Mouse (Mus musculus) limb, embryonic 13.5 days (tissue): ENCODE measurements around the gene Adamts9. TPM values are rescaled to one million over a fixed set of nuclear protein-coding genes. Genes with fewer than 3 reads are reported as not detected.

Experiments
- ATAC-seq: fragments of 200-750 bp; cut with Nextera tagmentation; 2 replicates; pipeline ENCODE4 v1.8.0; 2017; ENCODE audit warnings: low read depth, moderate number of reproducible peaks, moderate TSS enrichment; ENCODE audit not compliant: low FRiP score
- H3K27ac ChIP-seq: fragments of 300-500 bp; sonication (generic); 2 replicates; pipeline ENCODE4 v1.5.1; 2015; ENCODE audit warnings: inconsistent platforms, mild to moderate bottlenecking, moderate library complexity
- H3K27me3 ChIP-seq: fragments of 300-500 bp; sonication (generic); 2 replicates; pipeline ENCODE4 v1.6.1; 2015; ENCODE audit warnings: mild to moderate bottlenecking, inconsistent platforms
- H3K36me3 ChIP-seq: fragments of 300-500 bp; sonication (generic); 2 replicates; pipeline ENCODE4 v1.6.1; 2015; ENCODE audit warnings: inconsistent platforms, mild to moderate bottlenecking, moderate library complexity
- H3K4me1 ChIP-seq: fragments of 300-500 bp; sonication (generic); 2 replicates; pipeline ENCODE4 v1.6.1; 2015; ENCODE audit warnings: inconsistent platforms
- H3K4me2 ChIP-seq: fragments of 300-500 bp; sonication (generic); replicated peaks from 2 replicates; pipeline ENCODE4 v1.6.1; 2015; ENCODE audit warnings: inconsistent platforms, mild to moderate bottlenecking, moderate library complexity
- H3K4me3 ChIP-seq: fragments of 300-500 bp; sonication (generic); 2 replicates; pipeline ENCODE4 v1.5.1; 2015; ENCODE audit warnings: moderate library complexity, mild to moderate bottlenecking, inconsistent platforms
- H3K9ac ChIP-seq: fragments of 300-500 bp; sonication (generic); 2 replicates; pipeline ENCODE4 v1.6.1; 2015; ENCODE audit warnings: mild to moderate bottlenecking, inconsistent platforms
- H3K9me3 ChIP-seq: fragments of 300-500 bp; sonication (generic); 2 replicates; pipeline ENCODE4 v1.6.1; 2016; ENCODE audit warnings: inconsistent platforms
- WGBS: fragments of 180-500 bp; shearing (Covaris S2); methylation state at CpG from one replicate; pipeline ENCODE4 v1.1.7; 2015; 5-methylcytosine and 5-hydroxymethylcytosine counted together
- polyA plus RNA-seq: library from polyadenylated mRNA; unstranded; fragments of >200 nt; fragmentation: Nextera tagmentation; extraction: Ambion mirVana; gene quantifications from 2 replicates; pipeline ENCODE4 v1.2.1, GENCODE M21; 2015

Adamts9 gene
- polyA plus RNA-seq, 1 experiment from 2014 or later, result 11.6 TPM

- H3K4me1 ChIP-seq, result peaks cover 10% of the 10 kb centered on the region
- H3K9me3 ChIP-seq, result no peaks in the 10 kb centered on the region
- H3K27me3 ChIP-seq, result no peaks in the 10 kb centered on the region
- H3K4me3 ChIP-seq, result no peak within 1 kb of the TSS
- H3K36me3 ChIP-seq, result peaks cover 16% of the 10 kb centered on the region
- no peak for ATAC-seq
- WGBS, result 24% methylated on average over 8 of the region's 8 CpGs
- H3K4me2 ChIP-seq, result peak within 1 kb of the TSS; percentile 21; the same call in 1 of the 2 replicates
- no peak within 1 kb of the TSS for H3K9ac ChIP-seq
- no peak within 1 kb of the TSS for H3K27ac ChIP-seq
These were observed 127.0 kb downstream of the Adamts9 start, which contains the start of gene A730049H05Rik for GRCm38 (mm10) chr6:92816311-92816751. A730049H05Rik (plus strand) TSS chr6:92816478.

GRCm38 (mm10) chr6:92812702-92813370 is 130.5 kb downstream of the Adamts9 start:
- ATAC-seq, result no peak
- Histone ChIP-seq H3K27ac (no peak overlapping the region), H3K4me3 (no peak overlapping the region), H3K4me1 (peaks cover 10% of the 10 kb centered on the region), H3K9me3 (no peaks in the 10 kb centered on the region), H3K36me3 (peaks cover 31% of the 10 kb centered on the region), H3K27me3 (no peaks in the 10 kb centered on the region), H3K9ac (no peak overlapping the region), H3K4me2 (no peak overlapping the region)
- 80% methylated on average over 2 of the region's 2 CpGs for WGBS

- Histone ChIP-seq H3K36me3 (peaks cover 38% of the 10 kb centered on the region), H3K27me3 (no peaks in the 10 kb centered on the region), H3K4me3 (no peak overlapping the region), H3K27ac (no peak overlapping the region), H3K9me3 (no peaks in the 10 kb centered on the region), H3K4me2 (no peak overlapping the region), H3K9ac (no peak overlapping the region), H3K4me1 (peaks cover 6% of the 10 kb centered on the region)
- ATAC-seq, result no peak
These were observed 131.7 kb downstream of the Adamts9 start for GRCm38 (mm10) chr6:92811566-92811965.

- H3K9ac ChIP-seq, result no peak overlapping the region
- H3K4me3 ChIP-seq, result no peak overlapping the region
- ATAC-seq, result no peak
- no peaks in the 10 kb centered on the region for H3K27me3 ChIP-seq
- no peak overlapping the region for H3K4me2 ChIP-seq
- 80% methylated on average over 2 of the region's 2 CpGs for WGBS
- H3K36me3 ChIP-seq, result peaks cover 43% of the 10 kb centered on the region
- H3K9me3 ChIP-seq, result no peaks in the 10 kb centered on the region
- H3K27ac ChIP-seq, result no peak overlapping the region
- H3K4me1 ChIP-seq, result no peaks in the 10 kb centered on the region
These were observed 132.7 kb downstream of the Adamts9 start for GRCm38 (mm10) chr6:92810628-92811027.

- Histone ChIP-seq H3K4me3 (no peak overlapping the region), H3K4me2 (no peak overlapping the region), H3K4me1 (no peaks in the 10 kb centered on the region), H3K36me3 (peaks cover 51% of the 10 kb centered on the region), H3K9me3 (no peaks in the 10 kb centered on the region), H3K27me3 (no peaks in the 10 kb centered on the region), H3K27ac (no peak overlapping the region), H3K9ac (no peak overlapping the region)
- ATAC-seq, result no peak
- WGBS, result 89% methylated on average over 3 of the region's 3 CpGs
These were observed 133.5 kb downstream of the Adamts9 start for GRCm38 (mm10) chr6:92809818-92810217.

GRCm38 (mm10) chr6:92804254-92804971 is 138.9 kb downstream of the Adamts9 start:
- H3K9ac ChIP-seq, result no peak overlapping the region
- peaks cover 5% of the 10 kb centered on the region; the same call in 1 of the 2 replicates for H3K4me1 ChIP-seq
- peaks cover 62% of the 10 kb centered on the region for H3K36me3 ChIP-seq
- no peak overlapping the region for H3K27ac ChIP-seq
- H3K4me3 ChIP-seq, result no peak overlapping the region
- no peak for ATAC-seq
- no peaks in the 10 kb centered on the region for H3K27me3 ChIP-seq
- no peak overlapping the region for H3K4me2 ChIP-seq
- no peaks in the 10 kb centered on the region for H3K9me3 ChIP-seq
- WGBS, result 72% methylated on average over 3 of the region's 3 CpGs

GRCm38 (mm10) chr6:92803213-92803612 is 140.1 kb downstream of the Adamts9 start:
- H3K4me1 ChIP-seq, result peaks cover 5% of the 10 kb centered on the region; the same call in 1 of the 2 replicates
- H3K9me3 ChIP-seq, result no peaks in the 10 kb centered on the region
- no peak for ATAC-seq
- no peak overlapping the region for H3K4me2 ChIP-seq
- H3K36me3 ChIP-seq, result peaks cover 57% of the 10 kb centered on the region
- H3K4me3 ChIP-seq, result no peak overlapping the region
- WGBS, result 77% methylated on average over 6 of the region's 6 CpGs
- H3K27me3 ChIP-seq, result no peaks in the 10 kb centered on the region
- H3K9ac ChIP-seq, result no peak overlapping the region
- no peak overlapping the region for H3K27ac ChIP-seq

GRCm38 (mm10) chr6:92802421-92802820 is 140.9 kb downstream of the Adamts9 start:
- H3K4me2 ChIP-seq, result no peak overlapping the region
- H3K4me1 ChIP-seq, result peaks cover 5% of the 10 kb centered on the region; the same call in 1 of the 2 replicates
- 93% methylated on average over 11 of the region's 11 CpGs for WGBS
- ATAC-seq, result no peak
- no peaks in the 10 kb centered on the region for H3K9me3 ChIP-seq
- H3K4me3 ChIP-seq, result no peak overlapping the region
- peaks cover 65% of the 10 kb centered on the region for H3K36me3 ChIP-seq
- H3K27me3 ChIP-seq, result no peaks in the 10 kb centered on the region
- no peak overlapping the region for H3K27ac ChIP-seq
- H3K9ac ChIP-seq, result no peak overlapping the region

GRCm38 (mm10) chr6:92801462-92801861 is 141.8 kb downstream of the Adamts9 start:
- WGBS, result 68% methylated on average over 2 of the region's 2 CpGs

GRCm38 (mm10) chr6:92793804-92794203 is 149.5 kb downstream of the Adamts9 start:
- 39% methylated on average over 6 of the region's 6 CpGs for WGBS
- H3K27ac ChIP-seq, result no peak overlapping the region
- ATAC-seq, result peak; percentile 40; the same call in 1 of the 2 replicates
- H3K9ac ChIP-seq, result no peak overlapping the region
- H3K4me2 ChIP-seq, result no peak overlapping the region
- peaks cover 58% of the 10 kb centered on the region for H3K36me3 ChIP-seq
- no peak overlapping the region for H3K4me3 ChIP-seq
- H3K4me1 ChIP-seq, result 0 out of 2 replicates have a peak, but pooled peaks cover 6% of the 10 kb centered on the region
- no peaks in the 10 kb centered on the region for H3K27me3 ChIP-seq
- H3K9me3 ChIP-seq, result no peaks in the 10 kb centered on the region

More at GRCm38 (mm10) chr6:92801462-92801861, 141.8 kb downstream of the Adamts9 start:
- Histone ChIP-seq H3K27ac (no peak overlapping the region), H3K4me3 (no peak overlapping the region), H3K4me2 (no peak overlapping the region), H3K36me3 (peaks cover 66% of the 10 kb centered on the region), H3K9me3 (no peaks in the 10 kb centered on the region), H3K4me1 (peaks cover 5% of the 10 kb centered on the region; the same call in 1 of the 2 replicates), H3K9ac (no peak overlapping the region), H3K27me3 (no peaks in the 10 kb centered on the region)
- no peak for ATAC-seq

- Histone ChIP-seq H3K36me3 (peaks cover 20% of the 10 kb centered on the region), H3K4me1 (peaks cover 9% of the 10 kb centered on the region; the same call in 1 of the 2 replicates), H3K27me3 (peaks cover 12% of the 10 kb centered on the region), H3K9ac (peak overlapping the region; percentile 43; the same call in 1 of the 2 replicates), H3K27ac (no peak overlapping the region), H3K4me2 (peak overlapping the region; percentile 67), H3K9me3 (no peaks in the 10 kb centered on the region), H3K4me3 (peak overlapping the region; percentile 34)
- 2% methylated on average over 11 of the region's 12 CpGs for WGBS
- peak; percentile 82 for ATAC-seq
These were observed 155.9 kb downstream of the Adamts9 start for GRCm38 (mm10) chr6:92787376-92787712.

GRCm38 (mm10) chr6:92786701-92787375 is 156.5 kb downstream of the Adamts9 start:
- Histone ChIP-seq H3K9me3 (no peaks in the 10 kb centered on the region), H3K27me3 (peaks cover 12% of the 10 kb centered on the region), H3K4me3 (peak overlapping the region; percentile 34), H3K27ac (no peak overlapping the region), H3K4me2 (peak overlapping the region; percentile 67), H3K36me3 (peaks cover 18% of the 10 kb centered on the region), H3K9ac (peak overlapping the region; percentile 43; the same call in 1 of the 2 replicates), H3K4me1 (peaks cover 9% of the 10 kb centered on the region; the same call in 1 of the 2 replicates)
- WGBS, result 3% methylated on average over 20 of the region's 20 CpGs
- ATAC-seq, result peak; percentile 42; the same call in 1 of the 2 replicates
